Mouse (Mus musculus) layer of hippocampus, postnatal 36 days (tissue): Measurements from ENCODE around the gene Ccdc14. TPM values are rescaled to one million over a fixed set of nuclear protein-coding genes. Genes with fewer than 3 reads are reported as not detected.
"Not testable (repeated sequence)": the region's sequence is repeated elsewhere in the genome, so short reads cannot be mapped to it uniquely, and the experiment has no call there.

ENCODE experiments used
- DNase-seq, 2 experiments: peaks; one replicate each; pipeline ENCODE4 v3.0.0; 2022
- total RNA-seq, 2 experiments: library from RNA; stranded (reverse); gene quantifications; 2 replicates each; pipeline ENCODE4 v1.2.3; 2021

Ccdc14 gene
- total RNA-seq, result 1 to 10 TPM; 1.8 to 2.6 TPM

DNA sequence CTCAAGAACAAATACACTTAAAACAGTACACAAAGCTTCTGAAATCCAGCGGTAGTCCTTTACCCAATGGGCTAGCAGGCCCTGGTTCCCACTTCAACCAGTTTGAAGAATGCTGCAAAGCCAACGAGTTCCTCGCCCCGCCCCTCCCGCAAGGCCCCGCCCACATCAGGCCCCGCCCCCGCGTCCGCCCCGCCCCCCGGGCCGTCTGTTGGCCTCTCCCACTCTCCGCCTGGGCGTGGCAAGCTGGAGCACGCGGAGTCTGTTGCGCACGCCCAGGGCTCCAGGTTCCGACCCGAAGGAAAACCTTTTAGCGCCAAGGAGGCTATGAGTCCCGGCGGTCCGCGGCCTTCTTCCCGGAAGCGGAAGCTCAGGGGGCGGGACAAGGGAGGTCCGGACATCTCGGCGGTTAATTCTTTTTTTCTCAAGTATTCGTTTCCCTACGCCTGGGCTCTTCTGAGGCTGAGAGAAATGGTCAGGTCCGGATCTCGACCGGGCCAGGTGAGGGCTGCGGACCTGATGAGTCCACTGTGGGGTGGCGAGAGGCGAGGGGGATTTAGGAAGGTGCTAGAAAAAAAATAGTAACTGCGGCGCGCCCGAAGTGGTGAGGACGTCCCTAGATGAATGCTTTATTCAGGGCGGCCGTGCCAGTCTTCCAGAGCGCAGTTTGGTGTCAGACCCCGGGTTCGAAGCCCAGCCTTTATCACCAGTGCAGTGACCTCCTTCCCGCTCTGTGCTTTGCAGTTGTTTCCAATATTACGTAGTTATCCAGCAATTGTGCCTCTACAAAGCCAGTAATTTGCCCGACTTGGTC lies at the start of gene Ccdc14:
Ccdc14 (plus strand) TSS at position 283 of the 811 bp plus-strand sequence.
- DNase-seq, result peak; percentile 68 to 75

DNA sequence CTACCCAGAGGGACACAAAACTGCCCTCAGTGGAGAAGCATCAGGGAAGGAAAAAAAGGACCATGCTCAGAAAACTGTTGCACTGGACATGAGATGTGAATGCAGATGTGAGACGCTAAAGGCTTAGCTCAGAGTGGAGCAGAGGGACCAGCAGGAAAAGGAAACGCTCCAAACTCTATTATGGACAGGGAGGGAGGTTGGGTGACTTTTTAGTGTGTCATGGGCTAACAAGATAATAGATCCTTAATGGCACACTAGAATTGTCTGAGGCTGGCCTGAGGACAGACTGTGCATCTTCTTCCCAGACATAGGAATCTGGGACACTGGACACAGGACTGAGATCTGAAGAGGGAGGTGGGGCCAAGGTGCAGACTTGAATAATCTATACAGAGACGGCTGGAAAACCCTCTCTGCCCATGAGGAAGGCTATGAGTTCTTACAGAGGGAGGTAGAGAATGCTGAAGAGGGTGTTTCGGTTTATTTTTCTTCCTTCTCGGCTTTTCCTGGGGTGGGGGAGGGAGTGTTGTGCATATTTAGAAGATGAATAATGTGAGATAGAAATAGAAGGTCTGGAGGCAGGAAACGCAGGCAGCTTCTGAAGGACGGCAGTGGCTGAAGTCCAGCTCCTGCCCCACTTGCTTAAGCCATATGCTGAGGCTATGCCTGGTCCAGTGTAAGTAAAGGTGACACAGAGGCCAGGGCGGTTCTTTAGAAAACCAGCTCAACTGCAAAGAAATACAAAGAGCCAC lies 46.7 kb upstream of the Ccdc14 start:
- DNase-seq, result no peak

DNA sequence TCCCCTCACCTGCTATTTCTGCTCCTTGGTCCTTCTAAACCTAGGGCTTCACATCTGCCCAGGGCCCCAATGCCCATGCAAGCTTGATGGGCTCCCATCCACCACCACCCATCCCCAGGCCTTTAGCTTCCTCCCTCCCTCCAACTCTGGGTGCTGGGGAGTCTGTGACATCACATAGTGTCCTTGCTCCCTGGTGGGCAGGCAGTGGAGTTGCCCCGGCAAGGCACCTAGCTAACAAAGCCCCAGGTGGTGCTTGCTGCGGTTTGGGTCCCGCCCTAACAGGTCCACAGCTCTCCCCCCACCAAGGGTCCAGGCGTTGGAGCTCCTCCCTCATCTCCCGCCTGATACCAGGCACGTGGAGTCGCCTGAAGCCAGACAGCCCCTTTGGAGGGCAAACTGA lies 40.8 kb upstream of the Ccdc14 start, which contains the start of gene Ropn1:
Ropn1 (plus strand) TSS at position 301 of the 400 bp plus-strand sequence.
- DNase-seq, result no peak

DNA sequence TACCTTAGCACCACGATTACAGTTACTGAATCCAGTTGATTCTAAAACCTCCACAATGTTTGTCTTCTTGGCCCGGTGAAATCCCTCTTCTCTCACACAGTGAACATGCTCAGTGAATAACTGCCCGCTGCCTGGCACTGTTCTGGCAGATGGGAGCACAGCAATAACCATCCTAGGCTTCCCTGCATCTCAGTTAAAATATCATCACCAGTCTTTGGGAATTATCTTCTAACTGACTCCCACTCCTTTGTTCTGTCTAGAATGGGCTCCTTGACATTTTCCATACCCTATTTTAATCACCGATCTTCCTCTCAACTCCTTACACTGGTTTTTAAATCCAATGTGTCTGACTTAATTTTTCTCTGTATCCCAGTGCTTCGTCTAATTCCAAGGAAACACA lies 37.4 kb upstream of the Ccdc14 start:
- no peak for DNase-seq

DNA sequence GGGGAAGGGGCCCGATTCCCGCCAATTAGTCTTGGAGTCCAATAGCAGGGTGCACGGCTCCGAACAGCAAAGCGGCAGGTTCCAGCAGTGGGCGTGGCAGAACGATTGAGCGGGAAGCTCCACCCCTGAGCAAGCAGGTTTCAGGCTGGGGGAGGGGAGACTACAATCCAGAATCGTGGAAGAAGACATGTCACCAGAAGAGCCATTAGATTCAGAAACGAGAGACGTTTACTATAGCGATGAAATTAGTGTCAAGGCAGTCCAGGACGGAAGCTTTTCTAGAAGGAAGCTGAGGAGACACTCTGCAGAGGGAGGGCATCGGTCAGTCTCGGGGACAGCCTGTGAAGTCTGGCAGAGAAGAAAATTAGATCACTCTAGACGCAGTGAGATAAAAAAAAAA lies 32.9 kb upstream of the Ccdc14 start:
- peak in 1 of 2 experiments; percentile 18 for DNase-seq

DNA sequence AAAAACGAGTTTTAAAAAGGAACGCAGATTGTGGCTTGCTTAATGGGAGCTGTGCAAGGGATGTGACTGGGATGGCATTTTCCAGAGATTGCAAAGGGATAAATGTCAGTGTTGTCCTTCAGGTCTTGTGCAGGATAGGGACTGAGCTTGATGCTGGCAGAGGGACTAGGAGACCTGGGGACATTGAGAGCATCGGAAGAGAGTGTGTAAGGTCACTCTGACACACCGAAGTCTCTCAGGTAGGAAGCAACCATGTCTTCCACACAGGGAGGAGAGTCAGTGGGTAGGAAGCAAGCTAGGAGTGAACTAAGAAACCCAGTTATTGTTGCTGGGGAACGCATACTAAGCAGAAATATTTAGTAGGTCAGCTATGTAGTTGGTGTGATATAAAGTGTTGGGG lies 32.4 kb upstream of the Ccdc14 start:
- DNase-seq, result no peak

DNA sequence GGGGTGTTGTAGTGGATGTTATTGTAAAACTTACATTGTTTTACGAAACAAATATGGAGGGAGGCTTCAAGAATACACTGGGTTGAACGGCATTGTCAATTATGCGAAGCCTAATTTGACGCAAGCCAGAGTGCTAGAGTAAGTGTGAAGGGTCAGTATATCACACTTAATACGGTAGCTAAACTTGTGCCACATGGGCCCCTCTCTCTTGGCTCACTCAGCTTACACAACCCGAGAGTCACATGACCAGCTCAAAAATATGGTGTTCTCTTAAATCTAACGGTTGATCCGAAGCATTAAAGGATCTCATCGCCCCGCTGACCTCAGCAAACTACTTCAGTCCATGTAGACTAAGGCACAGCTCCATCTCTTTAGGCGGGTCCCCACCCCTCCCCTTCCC lies 32.0 kb upstream of the Ccdc14 start:
- DNase-seq, result no peak

DNA sequence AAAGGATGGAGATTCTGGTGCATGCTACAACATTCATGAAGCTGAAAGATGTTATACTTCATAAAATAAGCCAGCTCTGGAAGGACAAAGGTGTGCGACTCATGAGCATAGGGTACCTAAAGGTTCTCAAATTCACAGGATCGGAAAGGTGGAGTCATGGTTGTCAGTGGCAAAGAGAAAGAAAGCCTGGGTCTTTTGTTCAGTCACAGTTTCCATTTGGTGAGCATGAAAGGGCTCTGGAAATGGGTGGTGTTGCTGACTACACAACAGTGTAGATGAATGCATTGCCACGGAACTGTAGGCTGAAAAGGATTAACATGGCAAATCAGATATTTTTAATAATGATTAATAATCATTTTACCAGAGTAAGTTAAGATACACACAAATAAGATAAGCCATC lies 25.9 kb upstream of the Ccdc14 start:
- no peak for DNase-seq

DNA sequence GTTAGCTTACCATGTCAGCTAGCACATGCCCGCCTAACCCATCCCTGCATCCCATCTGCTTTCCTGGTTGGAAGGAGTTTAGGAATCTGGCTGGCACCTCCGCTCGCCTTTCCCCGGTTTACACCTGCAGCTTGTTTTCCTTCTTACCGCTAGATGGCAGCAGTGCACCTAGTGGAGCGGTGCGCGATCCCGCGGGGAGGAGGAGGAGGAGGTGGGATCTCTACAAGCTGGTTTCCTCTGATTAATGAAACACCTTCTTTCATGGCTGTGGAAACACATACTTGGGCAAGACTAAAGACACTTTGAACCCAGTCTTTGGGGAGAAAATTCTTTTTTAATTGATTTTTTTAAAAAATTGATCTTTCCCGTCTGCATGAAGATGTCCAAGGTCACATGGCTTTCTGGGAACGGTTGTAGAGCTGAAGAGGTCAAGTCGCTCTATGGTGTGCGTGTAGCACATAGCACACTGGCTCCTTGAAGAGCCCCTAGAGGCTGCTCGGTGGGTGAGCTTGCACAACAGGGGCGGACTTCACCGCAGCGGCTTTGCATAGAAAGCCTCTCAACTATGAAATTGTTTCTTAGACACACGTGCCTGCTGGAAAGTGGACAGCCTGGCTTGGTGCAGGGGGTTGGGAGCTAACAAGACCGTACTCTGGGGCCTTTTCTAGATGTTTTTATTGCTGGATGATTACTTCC lies 23.2 kb upstream of the Ccdc14 start:
- peak; percentile 61 to 69 for DNase-seq

- no peak for DNase-seq
Measured at GRCm38 (mm10) chr16:34668341-34668740, 22.1 kb upstream of the Ccdc14 start.

DNA sequence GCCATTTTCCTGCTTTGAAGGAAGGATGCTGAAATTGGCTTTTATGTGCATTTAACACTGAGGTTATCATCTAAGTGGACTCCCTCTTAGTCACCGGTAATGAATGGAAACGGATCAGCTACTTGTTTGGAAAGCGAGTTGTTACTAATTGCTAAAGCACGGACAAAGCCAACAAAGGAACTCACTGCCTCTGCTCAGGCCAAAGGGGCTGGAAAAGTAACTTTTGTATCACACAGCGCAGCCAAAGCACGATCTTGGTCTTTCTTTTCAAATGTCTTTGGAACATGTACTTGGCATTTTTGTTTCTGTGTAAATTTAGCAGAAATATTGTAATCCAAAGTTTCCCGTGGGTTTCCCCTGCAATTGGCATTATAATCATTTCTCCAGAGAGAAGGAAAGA lies 18.4 kb upstream of the Ccdc14 start:
- DNase-seq, result no peak

GRCm38 (mm10) chr16:34672822-34673221 lies 17.6 kb upstream of the Ccdc14 start:
- no peak for DNase-seq

- no peak for DNase-seq
Measured at GRCm38 (mm10) chr16:34674365-34674764, 16.1 kb upstream of the Ccdc14 start.

- no peak for DNase-seq
Measured at GRCm38 (mm10) chr16:34681823-34682222, 8.6 kb upstream of the Ccdc14 start.

DNA sequence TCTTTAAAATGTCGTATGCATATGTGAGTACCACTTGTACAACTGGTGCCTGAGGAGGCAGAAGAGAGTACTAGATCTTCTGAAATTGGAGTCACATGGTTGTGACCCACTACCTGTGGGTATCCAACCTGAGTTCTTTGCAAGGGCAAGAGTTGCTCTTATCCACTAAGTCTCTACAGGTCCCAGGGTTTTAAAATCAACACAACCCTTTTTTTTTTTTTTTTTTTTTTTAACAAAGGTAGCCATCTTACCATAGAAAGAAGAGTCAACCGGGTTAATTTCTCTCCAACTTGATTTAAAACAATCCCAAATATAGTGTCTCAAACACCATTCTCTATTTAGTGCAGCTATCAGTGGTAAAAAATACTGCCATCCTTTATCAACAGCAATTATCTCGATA lies 537 bp upstream of the Ccdc14 start:
- no peak for DNase-seq

DNA sequence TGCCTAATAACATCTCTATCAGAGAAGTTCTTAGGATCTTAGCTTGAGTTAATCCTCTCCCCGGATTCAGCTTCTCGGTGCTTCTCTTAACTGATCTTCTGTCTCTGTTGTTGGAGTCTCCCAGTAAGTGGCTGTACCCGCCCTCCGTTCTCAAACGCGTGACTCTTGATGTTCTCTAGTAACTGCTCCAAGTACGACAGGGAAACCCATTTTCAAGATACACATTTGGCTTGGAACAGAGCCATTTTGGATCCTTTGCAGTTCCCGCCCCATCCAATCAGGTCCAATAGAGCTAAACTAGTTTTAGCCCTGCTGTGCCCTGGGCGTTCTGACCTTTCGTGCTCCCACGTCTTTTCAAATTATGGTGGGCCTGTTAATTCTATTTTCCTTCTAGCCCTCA lies 740 bp downstream of the Ccdc14 start:
- no peak for DNase-seq

DNA sequence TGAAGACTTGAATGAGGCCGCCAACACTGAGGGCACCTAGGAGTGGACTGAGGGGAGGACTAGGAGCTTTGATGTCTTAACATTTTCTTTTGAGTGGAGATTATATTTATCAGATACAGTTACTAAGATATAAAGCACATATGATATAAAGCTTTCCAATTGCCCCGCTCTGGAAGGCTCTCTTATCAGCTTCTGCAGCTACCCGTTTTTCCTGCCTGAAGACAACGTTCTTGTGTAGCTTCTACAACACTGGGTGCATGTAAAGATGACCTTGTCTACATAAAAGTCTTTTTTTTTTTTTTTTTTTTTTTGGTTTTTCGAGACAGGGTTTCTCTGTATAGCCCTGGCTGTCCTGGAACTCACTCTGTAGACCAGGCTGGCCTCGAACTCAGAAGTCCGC lies 4.1 kb downstream of the Ccdc14 start:
- no peak for DNase-seq

DNA sequence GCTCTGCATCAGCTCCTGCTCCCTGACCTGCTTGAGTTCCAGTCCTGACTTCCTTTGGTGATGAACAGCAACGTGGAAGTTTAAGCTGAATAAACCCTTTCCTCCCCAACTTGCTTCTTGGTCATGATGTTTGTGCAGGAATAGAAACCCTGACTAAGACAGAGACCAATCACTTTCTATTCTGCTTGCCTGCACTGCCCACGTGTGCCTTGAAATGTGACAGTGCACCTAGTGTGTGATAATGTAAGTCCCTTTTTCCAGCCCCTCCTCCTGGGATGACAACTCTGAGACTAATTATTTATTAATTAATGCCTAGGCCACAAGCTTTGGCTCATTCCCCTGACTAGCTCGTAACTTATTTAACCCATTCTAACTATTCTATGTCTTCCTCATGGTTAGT lies 8.3 kb downstream of the Ccdc14 start:
- not testable (repeated sequence) for DNase-seq

- DNase-seq, result peak; percentile 60 to 64
Measured at GRCm38 (mm10) chr16:34700165-34700827, 9.9 kb downstream of the Ccdc14 start.

DNA sequence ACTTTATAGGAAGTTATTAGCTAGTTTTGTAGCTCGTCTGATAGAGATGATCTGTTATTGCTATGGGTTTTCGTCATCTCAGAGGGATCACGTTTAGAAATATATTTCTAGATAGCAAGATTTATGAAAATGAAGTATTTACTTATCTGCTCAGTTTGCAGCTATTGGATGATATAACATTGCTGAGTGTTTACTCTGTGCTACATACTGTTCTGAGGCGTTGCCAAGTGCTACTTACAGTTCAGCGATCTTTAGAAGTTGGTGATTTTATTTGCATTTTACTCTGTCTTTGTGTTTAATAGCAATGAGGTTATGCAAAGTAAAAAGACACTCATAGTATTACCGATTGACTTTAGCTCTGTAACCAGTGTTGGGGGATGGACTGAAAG lies 10.4 kb downstream of the Ccdc14 start:
- no peak for DNase-seq

GRCm38 (mm10) chr16:34706019-34706418 lies 15.6 kb downstream of the Ccdc14 start:
- no peak for DNase-seq

DNA sequence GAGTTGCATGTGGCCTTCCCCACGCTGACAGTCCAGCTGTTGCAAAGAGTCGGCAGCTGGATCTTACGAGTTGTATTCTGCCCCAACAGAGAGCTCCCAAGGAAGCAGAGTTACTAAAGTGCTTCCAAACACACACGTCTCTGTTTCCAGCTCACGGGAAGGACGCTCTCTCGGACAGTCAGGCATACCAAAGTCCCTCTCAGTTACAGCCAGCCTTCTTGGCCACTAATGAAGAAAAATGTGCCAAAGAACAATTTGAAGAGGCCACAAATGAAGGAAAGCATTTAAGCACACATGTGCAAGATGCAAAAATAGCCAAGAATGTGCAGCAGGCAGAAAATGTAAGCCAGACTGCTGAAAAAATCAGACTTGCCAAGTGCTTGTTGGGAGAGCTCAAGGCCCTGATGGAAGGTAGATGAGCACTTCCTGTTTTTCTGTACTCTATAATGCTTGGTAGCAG lies 16.1 kb downstream of the Ccdc14 start:
- DNase-seq, result peak in 1 of 2 experiments; percentile 9

DNA sequence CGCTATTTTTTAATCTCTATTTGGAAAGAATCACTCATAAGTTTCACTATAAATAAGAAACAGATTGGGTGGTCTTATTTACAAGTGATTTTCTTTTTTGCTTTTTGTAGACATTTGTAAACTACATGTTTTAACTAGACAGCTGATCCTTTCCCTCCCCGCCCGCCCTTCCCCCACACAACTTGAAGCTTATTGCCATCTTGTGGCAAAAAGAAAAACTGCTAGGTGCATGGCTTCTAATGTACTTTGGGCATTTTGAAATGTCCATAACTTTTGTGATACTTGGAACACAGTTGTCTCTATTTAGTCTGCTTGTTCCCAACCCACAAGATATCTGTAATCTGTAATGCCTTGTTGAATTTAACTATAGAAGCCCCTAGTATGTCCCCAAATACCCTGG lies 21.1 kb downstream of the Ccdc14 start:
- DNase-seq, result no peak
